Mouse (Mus musculus) myocyte (in vitro differentiated cells): ENCODE data around the gene Lgmn.

Experiments used
- CEBPB ChIP-seq: IDR thresholded peaks from 2 replicates; pipeline ENCODE4 v1.6.1; 2011; ENCODE audit warnings: mild to moderate bottlenecking, moderate library complexity; ENCODE audit not compliant: poor library complexity, insufficient read depth, severe bottlenecking
- E2F4 ChIP-seq: IDR thresholded peaks from one replicate; pipeline ENCODE4 v1.6.1; 2011; ENCODE audit warnings: mild to moderate bottlenecking, control low read depth, moderate library complexity; ENCODE audit not compliant: insufficient read depth
- MAX ChIP-seq: IDR thresholded peaks from one replicate; pipeline ENCODE4 v1.6.1; 2011; ENCODE audit warnings: low read depth, mild to moderate bottlenecking, control low read depth
- MYOG ChIP-seq, 3 experiments: IDR thresholded peaks; one replicate each; pipeline ENCODE4 v1.6.1; 2011; ENCODE audit warnings: control low read depth in 2 of 3, low read depth in 2 of 3, mild to moderate bottlenecking in 2 of 3; ENCODE audit not compliant: insufficient read length in 2 of 3, control insufficient read depth in 1 of 3, insufficient read depth in 1 of 3
- POLR2A ChIP-seq: IDR thresholded peaks from one replicate; pipeline ENCODE4 v1.6.1; 2011; ENCODE audit warnings: low read depth, mild to moderate bottlenecking, control low read depth, moderate library complexity; ENCODE audit not compliant: insufficient read length
- SRF ChIP-seq: IDR thresholded peaks from one replicate; pipeline ENCODE4 v1.6.1; 2011; ENCODE audit warnings: low read depth; ENCODE audit not compliant: control insufficient read depth, insufficient read length
- TCF12 ChIP-seq: IDR thresholded peaks from one replicate; pipeline ENCODE4 v1.6.1; 2011; ENCODE audit warnings: mild to moderate bottlenecking, control low read depth; ENCODE audit not compliant: poor library complexity, insufficient read depth, severe bottlenecking
- USF1 ChIP-seq: IDR thresholded peaks from one replicate; pipeline ENCODE4 v1.6.1; 2011; ENCODE audit warnings: low read depth, mild to moderate bottlenecking, control low read depth, moderate library complexity

- TF ChIP-seq MYOG (IDR thresholded peaks at IDR 0.05; ENCODE audit: control insufficient read depth in 1 of 3, insufficient read depth in 1 of 3, insufficient read length in 2 of 3, low read depth in 2 of 3) (no peak), POLR2A (no peak), TCF12 (no peak), USF1 (no peak), E2F4 (no peak), MAX (no peak), SRF (no peak), CEBPB (no peak)
Measured at GRCm38 (mm10) chr12:102354126-102354984, 85.3 kb downstream of the Lgmn start.
